Mouse (Mus musculus) heart, postnatal 0 days (tissue): ENCODE results near the gene Zfp609.

Experiments
- CTCF ChIP-seq: IDR thresholded peaks from 2 replicates; pipeline ENCODE4 v1.5.1; 2016; ENCODE audit warnings: antibody characterized with exemption, control low read depth, low read depth
- EP300 ChIP-seq: IDR thresholded peaks from 2 replicates; pipeline ENCODE4 v1.6.1; 2016; ENCODE audit warnings: antibody characterized with exemption, low read depth

DNA sequence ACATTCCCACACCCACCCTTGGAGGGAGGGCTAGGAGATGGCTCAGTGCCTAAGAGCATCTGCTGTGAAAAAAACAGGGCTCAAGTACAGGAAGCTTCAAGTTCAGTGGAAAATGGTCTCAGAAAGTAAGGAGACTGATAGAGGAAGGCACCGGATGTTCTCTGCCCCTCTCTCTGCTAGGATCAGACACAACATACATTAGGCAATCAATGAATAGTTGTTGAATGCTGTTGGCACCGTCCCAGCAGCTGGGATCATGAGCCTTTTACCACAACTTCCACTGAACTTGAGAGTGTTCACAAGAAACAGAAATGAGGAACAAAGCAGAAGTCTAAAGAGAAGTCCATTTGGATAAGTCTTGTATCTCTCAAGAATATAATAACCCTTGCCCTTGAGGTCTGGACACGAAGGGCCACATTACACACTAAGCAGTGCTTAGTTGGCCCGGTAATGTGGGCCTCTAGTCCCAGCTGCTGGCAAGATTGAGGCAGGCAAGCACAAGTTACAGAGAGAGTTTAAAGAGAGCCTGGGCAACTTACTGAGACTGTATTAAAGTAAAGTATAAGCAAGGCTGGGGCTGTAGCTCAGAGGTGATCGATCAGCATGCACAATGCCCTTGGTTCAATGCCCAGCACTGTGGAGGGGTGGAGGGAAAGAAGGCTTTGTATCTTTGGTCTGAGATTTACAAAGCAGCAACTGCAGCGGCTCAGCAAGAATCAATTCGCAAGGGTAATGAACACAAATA lies 17.2 kb upstream of the Zfp609 start:
- TF ChIP-seq CTCF, result no peak
- TF ChIP-seq EP300, result no peak
